Mouse (Mus musculus) ES-E14 (cell line): ENCODE results near the gene Kif1c.

Experiments
- HCFC1 ChIP-seq: IDR thresholded peaks from 2 replicates; pipeline ENCODE4 v1.6.1; 2012; ENCODE audit warnings: low read length, inconsistent platforms, borderline replicate concordance; ENCODE audit not compliant: insufficient read depth
- MAFK ChIP-seq: IDR thresholded peaks from 2 replicates; pipeline ENCODE4 v1.6.1; 2014; ENCODE audit warnings: mild to moderate bottlenecking, low read depth, low read length, inconsistent platforms; ENCODE audit not compliant: insufficient read depth
- ZC3H11A ChIP-seq: IDR thresholded peaks from 2 replicates; pipeline ENCODE4 v1.6.1; 2012; ENCODE audit warnings: low read depth, mild to moderate bottlenecking, inconsistent platforms, low read length, borderline replicate concordance
- ZNF384 ChIP-seq: IDR thresholded peaks from 2 replicates; pipeline ENCODE4 v1.6.1; 2012; ENCODE audit warnings: low read depth, low read length, inconsistent platforms

DNA sequence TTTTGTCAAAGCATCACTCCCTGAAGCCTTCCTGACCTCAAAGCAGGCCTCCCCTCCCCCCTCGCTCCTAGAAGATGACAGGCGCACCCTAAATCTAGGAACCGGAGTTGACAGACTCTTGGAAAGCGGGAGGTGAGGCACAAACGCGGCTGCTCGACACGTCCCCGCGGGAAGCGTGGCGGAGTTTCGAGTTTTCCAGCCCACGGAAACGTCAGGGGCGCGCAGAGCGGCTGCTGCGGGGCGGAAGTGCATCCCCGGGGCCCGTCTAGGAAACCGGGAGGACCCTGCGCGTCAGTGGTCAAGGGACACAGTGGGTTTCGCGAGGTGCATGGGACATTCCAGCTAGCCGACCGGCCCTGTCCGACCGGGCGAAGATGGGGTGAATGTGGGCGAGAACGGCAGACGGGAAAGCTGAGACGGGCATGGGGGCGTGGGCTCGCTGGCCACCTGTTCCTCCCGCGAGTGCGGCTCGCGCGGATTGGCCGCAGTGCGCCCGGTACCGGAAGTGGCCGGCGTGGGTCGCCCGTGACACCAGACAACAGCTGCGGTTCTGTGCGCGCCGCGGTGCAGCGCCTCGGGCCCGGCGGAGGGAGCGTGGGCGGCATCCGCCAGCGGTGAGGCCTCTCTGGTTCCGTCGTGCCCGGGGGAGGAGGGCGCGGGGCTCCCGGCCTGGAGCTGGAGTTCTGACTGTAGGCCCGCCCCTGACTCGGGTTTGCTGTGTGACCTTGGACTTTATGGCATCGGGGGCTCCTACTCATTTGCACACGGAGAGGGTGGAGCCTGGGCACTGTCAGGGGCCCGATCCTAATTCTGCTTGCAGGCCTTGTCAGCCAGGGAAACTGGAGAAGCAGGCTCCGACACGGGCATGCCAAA, 63.8 kb downstream of the Kif1c start, which contains the start of gene Zfp3:
- TF ChIP-seq ZC3H11A, result no peak
- no peak for TF ChIP-seq ZNF384
- no peak for TF ChIP-seq MAFK
- no peak; the same call in 1 of the 2 replicates for TF ChIP-seq HCFC1
